Mouse (Mus musculus) heart, adult 2 months (tissue): ENCODE measurements around the gene Slc10a1.

Source experiments
- CTCF ChIP-seq: fragments of 200-600 bp; IDR thresholded peaks from 2 replicates; pipeline ENCODE4 v1.8.1; 2022; ENCODE audit warnings: antibody characterized with exemption, mild to moderate bottlenecking, moderate library complexity
- POLR2A ChIP-seq: fragments of 200-500 bp; IDR thresholded peaks from 2 replicates; pipeline ENCODE4 v1.6.1; 2011; ENCODE audit warnings: mild to moderate bottlenecking, low read depth, low read length, control low read depth; ENCODE audit not compliant: insufficient read depth

DNA sequence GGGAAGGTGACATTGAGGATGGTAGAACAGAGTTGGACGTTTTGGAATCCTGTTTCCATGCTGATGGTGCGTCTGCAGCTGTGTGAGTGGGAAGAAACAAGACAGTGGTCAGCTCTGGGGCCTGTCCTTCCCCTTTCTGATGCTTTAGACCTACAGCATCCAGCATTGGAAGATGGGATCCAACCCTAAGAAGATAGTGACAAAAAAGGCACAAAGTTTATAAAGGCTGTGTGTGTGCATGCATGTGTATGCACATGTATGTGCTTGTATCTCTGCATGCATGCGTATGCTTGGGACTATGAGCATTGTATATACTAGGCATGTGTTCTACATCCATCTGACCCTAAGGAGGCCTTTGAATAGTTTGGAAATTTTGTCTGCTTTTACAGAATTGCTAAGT is 12.5 kb downstream of the Slc10a1 start:
- no peak for TF ChIP-seq CTCF
- no peak; the same call in 1 of the 2 replicates for TF ChIP-seq POLR2A
